Mouse (Mus musculus) stomach, embryonic 15.5 days (tissue): ENCODE data around the gene Prss56. TPM values are rescaled to one million over a fixed set of nuclear protein-coding genes. Genes with fewer than 3 reads are reported as not detected.

Experiments used
- polyA plus RNA-seq: library from polyadenylated mRNA; unstranded; fragments of >200 nt; fragmentation: Nextera tagmentation; extraction: Ambion mirVana; gene quantifications from 2 replicates; pipeline ENCODE4 v1.2.1, GENCODE M21; 2015

Gene Prss56
- polyA plus RNA-seq, 1 experiment from 2014 or later = not detected

Other genes starting within 250 kb of the Prss56 start
- not detected in 2 replicates for gene Alppl2, start 93.4 kb upstream of the Prss56 start, polyA plus RNA-seq
- 26.6 and 33.3 TPM in 2 replicates for gene Alpi, start 81.7 kb upstream of the Prss56 start, polyA plus RNA-seq
- not detected in 2 replicates for gene Akp3, start 58.3 kb upstream of the Prss56 start, polyA plus RNA-seq
- gene Ecel1, start 26.8 kb upstream of the Prss56 start, polyA plus RNA-seq = 6.3 and 8.7 TPM in 2 replicates
- 0.10 and 0.31 TPM in 2 replicates for gene Chrnd, start 7.3 kb downstream of the Prss56 start, polyA plus RNA-seq
- gene Chrng, start 21.3 kb downstream of the Prss56 start, polyA plus RNA-seq = 0.14 and 0.86 TPM in 2 replicates
- 149 and 156 TPM in 2 replicates for gene Eif4e2, start 30.6 kb downstream of the Prss56 start, polyA plus RNA-seq
- 0.18 and 0.48 TPM in 2 replicates for gene Efhd1, start 81.0 kb downstream of the Prss56 start, polyA plus RNA-seq
- 46.7 and 49.4 TPM in 2 replicates for gene Gigyf2, start 143.7 kb downstream of the Prss56 start, polyA plus RNA-seq
- gene Kcnj13, start 211.4 kb downstream of the Prss56 start, polyA plus RNA-seq = 2.8 and 3.3 TPM in 2 replicates